Mouse (Mus musculus) neural tube, embryonic 11.5 days (tissue): Measurements from ENCODE around the gene Ldlrad3. TPM values are rescaled to one million over a fixed set of nuclear protein-coding genes. Genes with fewer than 3 reads are reported as not detected.

Source experiments
- ATAC-seq: fragments of 200-750 bp; cut with Nextera tagmentation; 2 replicates; pipeline ENCODE4 v1.8.0; 2017; ENCODE audit warnings: moderate number of reproducible peaks, mild to moderate bottlenecking, moderate TSS enrichment, moderate library complexity; ENCODE audit not compliant: insufficient read depth, low FRiP score, low TSS enrichment
- DNase-seq: peaks from one replicate; pipeline ENCODE4 v3.0.0-alpha.2; 2015; ENCODE audit warnings: low spot score
- H3K27ac ChIP-seq: fragments of 300-500 bp; sonication (generic); 2 replicates; pipeline ENCODE4 v1.5.1; 2014; ENCODE audit warnings: low read depth, mild to moderate bottlenecking, low read length
- H3K27me3 ChIP-seq: fragments of 300-500 bp; sonication (generic); 2 replicates; pipeline ENCODE4 v1.6.1; 2014; ENCODE audit warnings: mild to moderate bottlenecking, low read length, mixed read lengths; ENCODE audit not compliant: control insufficient read depth, insufficient read depth
- H3K36me3 ChIP-seq: fragments of 300-500 bp; sonication (generic); 2 replicates; pipeline ENCODE4 v1.6.1; 2014; ENCODE audit warnings: mild to moderate bottlenecking, low read length, moderate library complexity, mixed read lengths; ENCODE audit not compliant: control insufficient read depth, insufficient read depth
- H3K4me1 ChIP-seq: fragments of 300-500 bp; sonication (generic); 2 replicates; pipeline ENCODE4 v1.6.1; 2014; ENCODE audit warnings: low read length, mixed read lengths; ENCODE audit not compliant: control insufficient read depth, insufficient read depth
- H3K4me2 ChIP-seq: fragments of 300-500 bp; sonication (generic); 2 replicates; pipeline ENCODE4 v1.6.1; 2014; ENCODE audit warnings: low read depth, mild to moderate bottlenecking, moderate library complexity
- H3K4me3 ChIP-seq: fragments of 300-500 bp; sonication (generic); 2 replicates; pipeline ENCODE4 v1.5.1; 2014; ENCODE audit warnings: low read depth, low read length
- H3K9ac ChIP-seq: fragments of 300-500 bp; sonication (generic); 2 replicates; pipeline ENCODE4 v1.6.1; 2014; ENCODE audit warnings: mild to moderate bottlenecking, low read length
- H3K9me3 ChIP-seq: fragments of 300-500 bp; sonication (generic); 2 replicates; pipeline ENCODE4 v1.6.1; 2016; ENCODE audit warnings: low read length; ENCODE audit not compliant: control insufficient read depth
- WGBS: fragments of 180-500 bp; shearing (Covaris S2); extraction: QIAGEN DNeasy Blood & Tissue Kit; methylation state at CpG from one replicate; pipeline ENCODE4 v1.1.7; 2014; 5-methylcytosine and 5-hydroxymethylcytosine counted together
- polyA plus RNA-seq: library from polyadenylated mRNA; unstranded; fragments of >200 nt; fragmentation: Nextera tagmentation; extraction: Ambion mirVana; gene quantifications from 2 replicates; pipeline ENCODE4 v1.2.1, GENCODE M21; 2014

Ldlrad3 gene
- polyA plus RNA-seq, 1 experiment from 2014 or later = 64.9 TPM

GRCm38 (mm10) chr2:101997013-101997412 is 189.2 kb downstream of the Ldlrad3 start:
- H3K27me3 ChIP-seq = no peaks in the 10 kb centered on the region
- no peaks in the 10 kb centered on the region for H3K9me3 ChIP-seq
- no peak overlapping the region for H3K9ac ChIP-seq
- peaks cover 18% of the 10 kb centered on the region for H3K4me1 ChIP-seq
- H3K4me2 ChIP-seq = no peak overlapping the region
- ATAC-seq (no peak), DNase-seq (no peak)
- no peak overlapping the region for H3K4me3 ChIP-seq
- H3K36me3 ChIP-seq = no peaks in the 10 kb centered on the region
- H3K27ac ChIP-seq = no peak overlapping the region
- 67% methylated on average over 11 of the region's 11 CpGs for WGBS

- no peaks in the 10 kb centered on the region for H3K36me3 ChIP-seq
- H3K4me2 ChIP-seq = no peak overlapping the region
- no peak overlapping the region for H3K9ac ChIP-seq
- no peaks in the 10 kb centered on the region for H3K9me3 ChIP-seq
- no peak overlapping the region for H3K4me3 ChIP-seq
- no peak overlapping the region for H3K27ac ChIP-seq
- ATAC-seq (no peak), DNase-seq (no peak)
- peaks cover 4% of the 10 kb centered on the region; the same call in 1 of the 2 replicates for H3K4me1 ChIP-seq
- H3K27me3 ChIP-seq = no peaks in the 10 kb centered on the region
- WGBS = 83% methylated on average over 9 of the region's 9 CpGs
These were observed 193.4 kb downstream of the Ldlrad3 start for GRCm38 (mm10) chr2:101992574-101993310.

GRCm38 (mm10) chr2:101991726-101992125 is 194.5 kb downstream of the Ldlrad3 start:
- ATAC-seq (no peak), DNase-seq (no peak)
- Histone ChIP-seq H3K9me3 (no peaks in the 10 kb centered on the region), H3K27ac (no peak overlapping the region), H3K36me3 (no peaks in the 10 kb centered on the region), H3K9ac (no peak overlapping the region), H3K27me3 (no peaks in the 10 kb centered on the region), H3K4me2 (no peak overlapping the region), H3K4me3 (no peak overlapping the region), H3K4me1 (no peaks in the 10 kb centered on the region)
- WGBS = 79% methylated on average over 2 of the region's 2 CpGs

- Histone ChIP-seq H3K4me1 (peaks cover 9% of the 10 kb centered on the region), H3K4me3 (no peak overlapping the region), H3K9me3 (no peaks in the 10 kb centered on the region), H3K4me2 (no peak overlapping the region), H3K27ac (no peak overlapping the region), H3K36me3 (no peaks in the 10 kb centered on the region), H3K9ac (no peak overlapping the region), H3K27me3 (no peaks in the 10 kb centered on the region)
- ATAC-seq (no peak), DNase-seq (no peak)
- 83% methylated on average over 3 of the region's 3 CpGs for WGBS
These were observed 199.7 kb downstream of the Ldlrad3 start for GRCm38 (mm10) chr2:101986344-101987087.

- Histone ChIP-seq H3K27ac (no peak overlapping the region), H3K4me1 (peaks cover 15% of the 10 kb centered on the region)
These were observed 202.2 kb downstream of the Ldlrad3 start for GRCm38 (mm10) chr2:101983853-101984543.

GRCm38 (mm10) chr2:101983082-101983852 is 202.9 kb downstream of the Ldlrad3 start:
- no peaks in the 10 kb centered on the region for H3K36me3 ChIP-seq
- peak; percentile 46 for DNase-seq
- no peaks in the 10 kb centered on the region for H3K27me3 ChIP-seq
- H3K4me3 ChIP-seq = no peak overlapping the region
- peaks cover 21% of the 10 kb centered on the region for H3K4me1 ChIP-seq
- no peaks in the 10 kb centered on the region for H3K9me3 ChIP-seq
- no peak overlapping the region for H3K9ac ChIP-seq
- H3K4me2 ChIP-seq = no peak overlapping the region
- ATAC-seq = no peak
- H3K27ac ChIP-seq = no peak overlapping the region
- 30% methylated on average over 15 of the region's 15 CpGs for WGBS

More at GRCm38 (mm10) chr2:101983853-101984543, 202.2 kb downstream of the Ldlrad3 start:
- H3K9me3 ChIP-seq = no peaks in the 10 kb centered on the region
- H3K4me2 ChIP-seq = no peak overlapping the region
- WGBS = 86% methylated on average over 9 of the region's 9 CpGs
- H3K36me3 ChIP-seq = no peaks in the 10 kb centered on the region
- no peak overlapping the region for H3K9ac ChIP-seq
- ATAC-seq = no peak
- no peak overlapping the region for H3K4me3 ChIP-seq
- H3K27me3 ChIP-seq = no peaks in the 10 kb centered on the region
- no peak for DNase-seq

GRCm38 (mm10) chr2:101981964-101982498 is 204.2 kb downstream of the Ldlrad3 start:
- 87% methylated on average over 6 of the region's 6 CpGs for WGBS
- H3K9me3 ChIP-seq = no peaks in the 10 kb centered on the region
- no peak overlapping the region for H3K4me3 ChIP-seq
- no peaks in the 10 kb centered on the region for H3K27me3 ChIP-seq
- H3K4me1 ChIP-seq = peaks cover 21% of the 10 kb centered on the region
- H3K9ac ChIP-seq = no peak overlapping the region
- DNase-seq = no peak
- ATAC-seq = no peak
- no peaks in the 10 kb centered on the region for H3K36me3 ChIP-seq
- H3K27ac ChIP-seq = no peak overlapping the region
- H3K4me2 ChIP-seq = no peak overlapping the region

- Histone ChIP-seq H3K4me2 (no peak overlapping the region), H3K27me3 (no peaks in the 10 kb centered on the region), H3K4me1 (peaks cover 23% of the 10 kb centered on the region), H3K4me3 (no peak overlapping the region), H3K36me3 (no peaks in the 10 kb centered on the region), H3K9ac (no peak overlapping the region), H3K9me3 (no peaks in the 10 kb centered on the region), H3K27ac (no peak overlapping the region)
- DNase-seq (no peak), ATAC-seq (no peak)
- 77% methylated on average over 2 of the region's 2 CpGs for WGBS
These were observed 205.0 kb downstream of the Ldlrad3 start for GRCm38 (mm10) chr2:101981211-101981610.
